Mouse (Mus musculus) intestine, embryonic 16.5 days (tissue): ENCODE measurements at regions not wholly inside any gene's neighbourhood (a gene's known extent, or its start where the extent isn't known, plus 50 kb on each side); places are given as distances from the start of the nearest gene placed in this dataset. TPM values are rescaled to one million over a fixed set of nuclear protein-coding genes. Genes with fewer than 3 reads are reported as not detected.

Source experiments
- ATAC-seq: fragments of 200-750 bp; cut with Nextera tagmentation; 2 replicates; pipeline ENCODE4 v1.8.0; 2017; ENCODE audit warnings: moderate TSS enrichment, moderate library complexity
- H3K27ac ChIP-seq: fragments of 300-500 bp; sonication (generic); 2 replicates; pipeline ENCODE4 v1.5.1; 2014; ENCODE audit warnings: mild to moderate bottlenecking, low read length
- H3K27me3 ChIP-seq: fragments of 300-500 bp; sonication (generic); replicated peaks from 2 replicates; pipeline ENCODE4 v1.6.1; 2014; ENCODE audit warnings: low read length, control low read depth, mixed read lengths; ENCODE audit not compliant: control insufficient read depth, insufficient read depth
- H3K36me3 ChIP-seq: fragments of 300-500 bp; sonication (generic); 2 replicates; pipeline ENCODE4 v1.6.1; 2014; ENCODE audit warnings: low read length, control low read depth; ENCODE audit not compliant: control insufficient read depth, insufficient read depth
- H3K4me1 ChIP-seq: fragments of 300-500 bp; sonication (generic); 2 replicates; pipeline ENCODE4 v1.6.1; 2014; ENCODE audit warnings: low read length, control low read depth, mixed read lengths; ENCODE audit not compliant: control insufficient read depth, insufficient read depth
- H3K4me2 ChIP-seq: fragments of 300-500 bp; sonication (generic); 2 replicates; pipeline ENCODE4 v1.6.1; 2014; ENCODE audit warnings: low read depth, low read length, control low read depth
- H3K4me3 ChIP-seq: fragments of 300-500 bp; sonication (generic); 2 replicates; pipeline ENCODE4 v1.5.1; 2014; ENCODE audit warnings: mild to moderate bottlenecking, low read length
- H3K9ac ChIP-seq: fragments of 300-500 bp; sonication (generic); 2 replicates; pipeline ENCODE4 v1.6.1; 2014; ENCODE audit warnings: low read depth, low read length
- H3K9me3 ChIP-seq: fragments of 300-500 bp; sonication (generic); 2 replicates; pipeline ENCODE4 v1.6.1; 2016; ENCODE audit warnings: low read length, control low read depth; ENCODE audit not compliant: control insufficient read depth
- WGBS: fragments of 180-500 bp; shearing (Covaris S2); extraction: QIAGEN DNeasy Blood & Tissue Kit; methylation state at CpG from one replicate; pipeline ENCODE4 v1.1.7; 2014; 5-methylcytosine and 5-hydroxymethylcytosine counted together
- microRNA-seq: library from miRNA; unstranded; fragments of <30 nt; microRNA quantifications from one replicate; pipeline ENCODE4, GENCODE M21; 2016

GRCm38 (mm10) chr6:22825086-22825768 lies 50.1 kb upstream of the Ptprz1 start:
- Histone ChIP-seq H3K9me3 (no peaks in the 10 kb centered on the region), H3K27me3 (no peaks in the 10 kb centered on the region), H3K4me3 (no peak overlapping the region), H3K4me2 (no peak overlapping the region), H3K4me1 (no peaks in the 10 kb centered on the region), H3K9ac (no peak overlapping the region), H3K27ac (no peak overlapping the region), H3K36me3 (no peaks in the 10 kb centered on the region)
- no peak for ATAC-seq
- 85% methylated on average over 1 of the region's 1 CpGs for WGBS

Small RNA genes in the stretch of these regions (microRNA-seq; reads per million reads assigned to microRNA genes)
- gene Gm25942 = not detected
